Mouse (Mus musculus) forebrain, embryonic 16.5 days (tissue): ENCODE results near the gene Tmem63a. TPM values are rescaled to one million over a fixed set of nuclear protein-coding genes. Genes with fewer than 3 reads are reported as not detected.
"Not testable (repeated sequence)": the region's sequence is repeated elsewhere in the genome, so short reads cannot be mapped to it uniquely, and the experiment has no call there.

Experiments used
- ATAC-seq: fragments of 200-750 bp; cut with Nextera tagmentation; 2 replicates; pipeline ENCODE4 v1.8.0; 2017; ENCODE audit warnings: mild to moderate bottlenecking, moderate library complexity
- H3K27ac ChIP-seq: fragments of 300-500 bp; sonication (generic); 2 replicates; pipeline ENCODE4 v1.5.1; 2014; ENCODE audit warnings: low read length, control low read depth
- H3K27me3 ChIP-seq: fragments of 300-500 bp; sonication (generic); replicated peaks from 2 replicates; pipeline ENCODE4 v1.6.1; 2014; ENCODE audit warnings: low read length; ENCODE audit not compliant: control insufficient read depth, insufficient read depth
- H3K36me3 ChIP-seq: fragments of 300-500 bp; sonication (generic); 2 replicates; pipeline ENCODE4 v1.6.1; 2014; ENCODE audit not compliant: control insufficient read depth, insufficient read depth
- H3K4me1 ChIP-seq: fragments of 300-500 bp; sonication (generic); replicated peaks from 2 replicates; pipeline ENCODE4 v1.6.1; 2014; ENCODE audit warnings: low read length; ENCODE audit not compliant: control insufficient read depth, insufficient read depth
- H3K4me2 ChIP-seq: fragments of 300-500 bp; sonication (generic); 2 replicates; pipeline ENCODE4 v1.6.1; 2014; ENCODE audit warnings: mild to moderate bottlenecking, low read length, control low read depth
- H3K4me3 ChIP-seq: fragments of 300-500 bp; sonication (generic); replicated peaks from 2 replicates; pipeline ENCODE4 v1.5.1; 2014; ENCODE audit warnings: mild to moderate bottlenecking, low read length, control low read depth
- H3K9ac ChIP-seq: fragments of 300-500 bp; sonication (generic); replicated peaks from 2 replicates; pipeline ENCODE4 v1.6.1; 2014; ENCODE audit warnings: low read depth, low read length, control low read depth
- H3K9me3 ChIP-seq: fragments of 300-500 bp; sonication (generic); 2 replicates; pipeline ENCODE4 v1.6.1; 2016; ENCODE audit warnings: low read length; ENCODE audit not compliant: control insufficient read depth
- WGBS: fragments of 180-500 bp; shearing (Covaris S2); extraction: QIAGEN DNeasy Blood & Tissue Kit; methylation state at CpG from one replicate; pipeline ENCODE4 v1.1.7; 2014; 5-methylcytosine and 5-hydroxymethylcytosine counted together
- polyA plus RNA-seq: library from polyadenylated mRNA; unstranded; fragments of >200 nt; fragmentation: Nextera tagmentation; extraction: Ambion mirVana; gene quantifications from 2 replicates; pipeline ENCODE4 v1.2.1, GENCODE M21; 2015

The Tmem63a gene
- polyA plus RNA-seq, 1 experiment from 2014 or later, result 1.3 TPM

- ATAC-seq, result not testable (repeated sequence)
- H3K27me3 ChIP-seq, result peaks cover 45% of the 10 kb centered on the region
Measured at GRCm38 (mm10) chr1:180937631-180938030, 4.5 kb upstream of the Tmem63a start.

DNA sequence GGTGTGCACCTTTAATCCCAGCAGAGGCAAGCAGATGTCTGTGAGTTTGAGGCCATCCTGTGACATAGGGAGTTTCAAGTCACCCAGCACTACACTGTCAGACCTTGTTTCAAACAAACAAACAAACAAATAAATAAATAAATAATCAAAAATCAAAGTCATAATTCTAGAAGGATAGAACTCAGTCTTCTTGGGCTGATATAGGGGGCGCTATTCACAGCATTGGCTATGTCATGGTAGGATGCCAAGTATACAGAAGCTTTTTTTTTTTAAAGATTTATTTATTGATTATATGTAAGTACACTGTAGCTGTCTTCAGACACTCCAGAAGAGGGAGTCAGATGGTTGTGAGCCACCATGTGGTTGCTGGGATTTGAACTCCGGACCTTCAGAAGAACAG lies 3.4 kb upstream of the Tmem63a start:
- H3K4me2 ChIP-seq, H3K27ac ChIP-seq, ATAC-seq, H3K36me3 ChIP-seq, H3K9me3 ChIP-seq, H3K9ac ChIP-seq, H3K4me3 ChIP-seq: not testable (repeated sequence)
- Histone ChIP-seq H3K27me3 (peaks cover 54% of the 10 kb centered on the region), H3K4me1 (peaks cover 13% of the 10 kb centered on the region)
- 83% methylated on average over 2 of the region's 2 CpGs for WGBS

More at GRCm38 (mm10) chr1:180937631-180938030, 4.5 kb upstream of the Tmem63a start:
- H3K4me1 ChIP-seq, result peaks cover 12% of the 10 kb centered on the region
- 23% methylated on average over 13 of the region's 13 CpGs for WGBS
- H3K4me2 ChIP-seq, H3K27ac ChIP-seq, H3K36me3 ChIP-seq, H3K9ac ChIP-seq, H3K4me3 ChIP-seq, H3K9me3 ChIP-seq: not testable (repeated sequence)

DNA sequence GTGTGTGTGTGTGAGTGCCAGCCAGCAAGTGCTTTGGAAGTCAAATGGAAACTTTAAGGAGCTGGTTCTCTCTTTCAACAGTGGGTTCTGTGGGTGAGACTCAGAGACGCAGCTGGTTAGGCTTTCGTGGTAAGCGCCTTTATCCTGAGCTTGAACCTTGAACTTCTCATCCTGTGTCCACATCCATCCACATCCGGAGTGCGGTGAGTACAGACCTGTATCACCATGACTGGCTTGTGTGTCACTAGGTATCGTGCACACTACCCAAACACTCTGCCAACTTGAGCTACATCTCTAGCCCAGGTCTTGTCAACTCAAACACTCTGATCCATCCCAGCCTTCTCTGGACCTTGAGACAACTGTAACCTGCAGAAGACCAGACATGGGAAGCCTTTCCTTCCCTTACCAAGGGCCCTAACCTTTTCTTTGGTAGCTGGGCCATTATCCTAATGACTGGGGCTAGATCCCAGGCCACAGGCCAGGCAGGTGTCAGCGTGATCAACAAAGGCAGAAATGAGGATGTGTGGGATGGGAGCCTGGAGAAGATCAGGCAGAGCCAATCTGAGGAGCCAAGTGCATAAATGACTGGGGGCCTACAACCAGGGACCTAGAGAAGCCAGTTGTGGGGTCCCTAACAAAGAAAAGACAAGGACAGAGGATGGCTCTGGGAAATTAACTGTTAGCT lies 1.2 kb upstream of the Tmem63a start:
- 85% methylated on average over 7 of the region's 7 CpGs for WGBS
- no peaks in the 10 kb centered on the region for H3K9me3 ChIP-seq
- no peaks in the 10 kb centered on the region for H3K36me3 ChIP-seq
- H3K27me3 ChIP-seq, result peaks cover 42% of the 10 kb centered on the region
- H3K4me3 ChIP-seq, result no peak overlapping the region
- H3K4me2 ChIP-seq, result no peak overlapping the region
- no peak for ATAC-seq
- no peak overlapping the region for H3K9ac ChIP-seq
- H3K4me1 ChIP-seq, result peaks cover 18% of the 10 kb centered on the region
- H3K27ac ChIP-seq, result no peak overlapping the region

GRCm38 (mm10) chr1:180941726-180942125 lies 418 bp upstream of the Tmem63a start:
- H3K4me3 ChIP-seq, result peak overlapping the region; percentile 76
- peak overlapping the region; percentile 61 for H3K9ac ChIP-seq
- ATAC-seq, result no peak
- 3% methylated on average over 18 of the region's 18 CpGs for WGBS
- peaks cover 37% of the 10 kb centered on the region for H3K27me3 ChIP-seq
- peaks cover 18% of the 10 kb centered on the region for H3K4me1 ChIP-seq
- peak overlapping the region; percentile 99 for H3K4me2 ChIP-seq
- H3K9me3 ChIP-seq, result no peaks in the 10 kb centered on the region
- no peak overlapping the region for H3K27ac ChIP-seq
- H3K36me3 ChIP-seq, result no peaks in the 10 kb centered on the region

- ATAC-seq, result no peak
- H3K27me3 ChIP-seq, result peaks cover 34% of the 10 kb centered on the region
- no peaks in the 10 kb centered on the region for H3K36me3 ChIP-seq
- H3K27ac ChIP-seq, result no peak overlapping the region
- H3K9ac ChIP-seq, result no peak overlapping the region
- no peak overlapping the region for H3K4me3 ChIP-seq
- H3K9me3 ChIP-seq, result no peaks in the 10 kb centered on the region
- peaks cover 18% of the 10 kb centered on the region for H3K4me1 ChIP-seq
- WGBS, result 44% methylated on average over 11 of the region's 11 CpGs
- H3K4me2 ChIP-seq, result peak overlapping the region; percentile 99
Measured at GRCm38 (mm10) chr1:180943032-180943644, 994 bp downstream of the Tmem63a start.

DNA sequence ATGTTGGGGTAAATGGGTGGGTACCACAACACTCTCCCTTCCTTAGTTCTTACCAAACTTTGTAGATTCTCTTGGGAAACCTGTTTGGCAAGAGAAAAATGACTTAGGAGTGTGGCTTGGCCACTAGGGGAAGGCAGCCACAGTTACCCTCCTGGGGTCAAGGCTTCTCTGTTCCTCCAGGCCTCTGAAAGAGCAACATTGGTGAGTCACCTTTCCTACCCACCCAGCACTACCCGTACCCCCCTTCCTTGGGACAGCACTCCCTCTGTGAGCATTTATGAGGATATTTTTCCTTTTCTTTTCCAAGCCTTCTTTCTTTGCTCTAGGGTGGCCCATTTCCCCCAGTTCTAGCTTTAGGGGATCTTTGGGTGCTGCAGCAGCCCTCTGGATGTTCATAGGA lies 1.8 kb downstream of the Tmem63a start:
- ATAC-seq, result no peak
- H3K9ac ChIP-seq, result no peak overlapping the region
- H3K9me3 ChIP-seq, result no peaks in the 10 kb centered on the region
- H3K4me3 ChIP-seq, result no peak overlapping the region
- H3K27ac ChIP-seq, result no peak overlapping the region
- peaks cover 18% of the 10 kb centered on the region for H3K4me1 ChIP-seq
- no peaks in the 10 kb centered on the region for H3K36me3 ChIP-seq
- H3K27me3 ChIP-seq, result peaks cover 34% of the 10 kb centered on the region
- H3K4me2 ChIP-seq, result no peak overlapping the region
- WGBS, result 77% methylated on average over 1 of the region's 1 CpGs

DNA sequence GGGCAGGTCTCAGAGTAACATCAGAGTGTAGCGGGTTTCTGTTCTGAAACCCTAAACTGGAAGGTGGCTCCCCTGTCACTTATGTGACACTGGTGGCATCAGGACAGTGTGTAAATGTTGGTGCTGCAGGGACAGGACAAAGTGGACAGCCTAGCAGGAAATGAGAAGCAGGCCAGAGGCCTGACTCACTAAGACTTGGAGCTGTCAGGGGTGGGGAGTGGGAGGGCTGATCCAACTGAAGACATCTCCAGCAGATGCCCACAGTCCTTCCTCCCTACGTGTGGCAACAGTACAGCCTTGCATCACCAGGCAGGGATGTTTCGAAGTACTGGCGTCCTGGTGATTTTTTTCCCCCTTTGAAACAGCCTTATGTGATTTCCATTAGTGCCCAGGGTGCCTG lies 2.4 kb downstream of the Tmem63a start:
- 83% methylated on average over 4 of the region's 4 CpGs for WGBS
- no peak for ATAC-seq
- Histone ChIP-seq H3K27me3 (peaks cover 34% of the 10 kb centered on the region), H3K36me3 (no peaks in the 10 kb centered on the region), H3K4me1 (peaks cover 18% of the 10 kb centered on the region), H3K4me3 (no peak overlapping the region), H3K27ac (no peak overlapping the region), H3K9me3 (no peaks in the 10 kb centered on the region), H3K9ac (no peak overlapping the region), H3K4me2 (no peak overlapping the region)

- ATAC-seq, result peak; percentile 74
- peaks cover 34% of the 10 kb centered on the region for H3K27me3 ChIP-seq
- H3K9ac ChIP-seq, result no peak overlapping the region
- H3K4me2 ChIP-seq, result no peak overlapping the region
- H3K4me1 ChIP-seq, result peaks cover 18% of the 10 kb centered on the region
- H3K36me3 ChIP-seq, result no peaks in the 10 kb centered on the region
- H3K4me3 ChIP-seq, result no peak overlapping the region
- H3K27ac ChIP-seq, result no peak overlapping the region
- no peaks in the 10 kb centered on the region for H3K9me3 ChIP-seq
- 25% methylated on average over 20 of the region's 20 CpGs for WGBS
Measured at GRCm38 (mm10) chr1:180945001-180945980, 3.1 kb downstream of the Tmem63a start.

- H3K4me3 ChIP-seq, result no peak overlapping the region
- peaks cover 18% of the 10 kb centered on the region for H3K4me1 ChIP-seq
- WGBS, result 82% methylated on average over 6 of the region's 6 CpGs
- no peak overlapping the region for H3K4me2 ChIP-seq
- H3K36me3 ChIP-seq, result no peaks in the 10 kb centered on the region
- H3K27ac ChIP-seq, result no peak overlapping the region
- no peaks in the 10 kb centered on the region for H3K9me3 ChIP-seq
- no peak overlapping the region for H3K9ac ChIP-seq
- peaks cover 24% of the 10 kb centered on the region for H3K27me3 ChIP-seq
- ATAC-seq, result no peak
Measured at GRCm38 (mm10) chr1:180946448-180946847, 4.3 kb downstream of the Tmem63a start.
